Mouse (Mus musculus) lung, embryonic 16.5 days (tissue): ENCODE measurements around the gene P3h3. TPM values are rescaled to one million over a fixed set of nuclear protein-coding genes. Genes with fewer than 3 reads are reported as not detected.
A peak's percentile ranks its signal among the peaks of the same experiment; 100 is the strongest.
"Not testable (repeated sequence)": the region's sequence is repeated elsewhere in the genome, so short reads cannot be mapped to it uniquely, and the experiment has no call there.

ENCODE experiments used
- ATAC-seq: fragments of 200-750 bp; cut with Nextera tagmentation; 2 replicates; pipeline ENCODE4 v1.8.0; 2017; ENCODE audit warnings: low read depth, mild to moderate bottlenecking, moderate library complexity
- H3K27ac ChIP-seq: fragments of 300-500 bp; sonication (generic); 2 replicates; pipeline ENCODE4 v1.5.1; 2014; ENCODE audit warnings: mild to moderate bottlenecking, control low read depth, low read length
- H3K27me3 ChIP-seq: fragments of 300-500 bp; sonication (generic); 2 replicates; pipeline ENCODE4 v1.6.1; 2014; ENCODE audit warnings: low read depth, low read length, mixed read lengths; ENCODE audit not compliant: control insufficient read depth, insufficient read depth
- H3K36me3 ChIP-seq: fragments of 300-500 bp; sonication (generic); 2 replicates; pipeline ENCODE4 v1.6.1; 2014; ENCODE audit warnings: low read length; ENCODE audit not compliant: control insufficient read depth, insufficient read depth
- H3K4me1 ChIP-seq: fragments of 300-500 bp; sonication (generic); replicated peaks from 2 replicates; pipeline ENCODE4 v1.6.1; 2014; ENCODE audit warnings: low read length, mixed read lengths; ENCODE audit not compliant: control insufficient read depth, insufficient read depth
- H3K4me2 ChIP-seq: fragments of 300-500 bp; sonication (generic); 2 replicates; pipeline ENCODE4 v1.6.1; 2014; ENCODE audit warnings: low read depth, low read length, control low read depth
- H3K4me3 ChIP-seq: fragments of 300-500 bp; sonication (generic); 2 replicates; pipeline ENCODE4 v1.5.1; 2014; ENCODE audit warnings: mild to moderate bottlenecking, low read length, control low read depth
- H3K9ac ChIP-seq: fragments of 300-500 bp; sonication (generic); 2 replicates; pipeline ENCODE4 v1.6.1; 2014; ENCODE audit warnings: low read length, control low read depth
- H3K9me3 ChIP-seq: fragments of 300-500 bp; sonication (generic); 2 replicates; pipeline ENCODE4 v1.6.1; 2016; ENCODE audit warnings: low read length; ENCODE audit not compliant: control insufficient read depth
- WGBS: fragments of 180-500 bp; shearing (Covaris S2); extraction: QIAGEN DNeasy Blood & Tissue Kit; methylation state at CpG from one replicate; pipeline ENCODE4 v1.1.7; 2014; 5-methylcytosine and 5-hydroxymethylcytosine counted together
- polyA plus RNA-seq: library from polyadenylated mRNA; unstranded; fragments of >200 nt; fragmentation: Nextera tagmentation; extraction: Ambion mirVana; gene quantifications from 2 replicates; pipeline ENCODE4 v1.2.1, GENCODE M21; 2015

P3h3 gene
- polyA plus RNA-seq, 1 experiment from 2014 or later: 15.3 TPM

DNA sequence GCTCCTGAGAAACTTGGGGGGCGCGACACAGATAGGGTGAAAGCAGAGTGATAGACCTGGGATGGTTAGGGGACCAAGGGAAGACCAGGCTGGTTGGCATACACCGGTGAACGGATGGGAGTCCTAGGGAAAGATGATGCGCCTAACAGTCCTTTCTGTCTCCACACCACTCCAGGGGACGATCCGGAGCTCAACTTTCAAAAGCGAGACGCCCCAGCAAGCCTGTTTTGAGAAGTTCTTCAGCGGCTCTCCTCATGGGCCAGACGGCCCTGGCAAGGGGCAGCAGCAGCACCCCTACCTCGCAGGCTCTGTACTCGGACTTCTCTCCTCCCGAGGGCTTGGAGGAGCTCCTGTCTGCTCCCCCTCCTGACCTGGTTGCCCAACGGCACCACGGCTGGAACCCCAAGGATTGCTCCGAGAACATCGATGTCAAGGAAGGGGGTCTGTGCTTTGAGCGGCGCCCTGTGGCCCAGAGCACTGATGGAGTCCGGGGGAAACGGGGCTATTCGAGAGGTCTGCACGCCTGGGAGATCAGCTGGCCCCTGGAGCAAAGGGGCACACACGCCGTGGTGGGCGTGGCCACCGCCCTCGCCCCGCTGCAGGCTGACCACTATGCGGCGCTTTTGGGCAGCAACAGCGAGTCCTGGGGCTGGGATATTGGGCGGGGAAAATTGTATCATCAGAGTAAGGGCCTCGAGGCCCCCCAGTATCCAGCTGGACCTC is 48.3 kb downstream of the P3h3 start:
- Histone ChIP-seq H3K27ac (peak overlapping the region; percentile 96), H3K4me2 (peak overlapping the region; percentile 98), H3K27me3 (no peaks in the 10 kb centered on the region), H3K36me3 (peaks cover 12% of the 10 kb centered on the region), H3K4me1 (peaks cover 33% of the 10 kb centered on the region), H3K9me3 (no peaks in the 10 kb centered on the region), H3K9ac (peak overlapping the region; percentile 84), H3K4me3 (peak overlapping the region; percentile 77)
- ATAC-seq: peak; percentile 26
- WGBS: under 1% methylated on average over 35 of the region's 35 CpGs

DNA sequence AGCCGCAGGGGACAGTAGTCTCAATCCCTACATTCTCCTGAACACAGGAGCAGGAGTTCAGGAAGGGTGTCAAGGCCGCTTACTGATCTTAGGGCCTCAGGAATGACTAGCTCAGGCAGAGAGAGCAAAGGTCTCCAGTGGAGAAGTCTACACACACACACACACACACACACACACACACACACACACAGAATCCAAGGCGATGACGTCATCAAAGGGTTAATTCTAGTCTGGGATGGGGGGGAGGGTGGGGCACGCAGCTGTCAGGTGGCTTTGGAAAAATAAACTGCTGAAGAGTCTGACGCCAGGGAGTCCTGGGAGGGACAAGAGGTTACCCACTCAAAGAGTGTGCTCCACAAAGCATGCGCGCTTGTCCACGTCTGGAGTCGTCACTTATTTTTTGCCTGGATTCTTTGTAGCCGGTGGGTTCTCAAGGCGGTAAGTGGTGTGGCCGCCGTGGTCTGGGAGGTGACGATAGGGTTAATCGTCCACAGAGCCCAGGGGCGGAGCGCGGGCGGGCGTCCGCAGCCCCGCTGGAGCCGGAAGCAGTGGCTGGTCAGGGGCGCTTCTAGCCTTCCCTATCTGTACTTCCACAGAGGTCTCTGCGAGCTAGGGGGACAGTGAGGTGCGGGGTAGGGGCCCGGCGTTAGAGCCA is 49.1 kb downstream of the P3h3 start, which contains the start of gene Spsb2:
Gene Spsb2 (plus strand): TSS at position 304 of the 655 bp plus-strand sequence.
- H3K27me3 ChIP-seq: no peaks in the 10 kb centered on the region
- WGBS: 2% methylated on average over 29 of the region's 29 CpGs
- peak within 1 kb of the TSS; percentile 98 for H3K4me2 ChIP-seq
- peak within 1 kb of the TSS; percentile 84 for H3K9ac ChIP-seq
- peak; percentile 72 for ATAC-seq
- peak within 1 kb of the TSS; percentile 77 for H3K4me3 ChIP-seq
- H3K27ac ChIP-seq: peak within 1 kb of the TSS; percentile 96
- H3K9me3 ChIP-seq: no peaks in the 10 kb centered on the region
- peaks cover 31% of the 10 kb centered on the region for H3K4me1 ChIP-seq
- peaks cover 12% of the 10 kb centered on the region for H3K36me3 ChIP-seq

GRCm38 (mm10) chr6:124807986-124808357 is 49.6 kb downstream of the P3h3 start:
- Histone ChIP-seq H3K27me3 (no peaks in the 10 kb centered on the region), H3K9ac (peak overlapping the region; percentile 84), H3K4me3 (peak overlapping the region; percentile 77), H3K9me3 (no peaks in the 10 kb centered on the region), H3K4me2 (peak overlapping the region; percentile 98), H3K27ac (peak overlapping the region; percentile 96), H3K4me1 (peaks cover 31% of the 10 kb centered on the region), H3K36me3 (peaks cover 12% of the 10 kb centered on the region)
- ATAC-seq: no peak
- WGBS: 59% methylated on average over 6 of the region's 6 CpGs

- Histone ChIP-seq H3K4me1 (peaks cover 25% of the 10 kb centered on the region), H3K9ac (no peak overlapping the region), H3K27me3 (no peaks in the 10 kb centered on the region), H3K36me3 (peaks cover 12% of the 10 kb centered on the region), H3K9me3 (no peaks in the 10 kb centered on the region), H3K4me3 (no peak overlapping the region), H3K4me2 (no peak overlapping the region), H3K27ac (no peak overlapping the region)
- 83% methylated on average over 4 of the region's 4 CpGs for WGBS
- ATAC-seq: no peak
Measured at GRCm38 (mm10) chr6:124807366-124807765, 50.2 kb downstream of the P3h3 start.

- Histone ChIP-seq H3K27me3 (no peaks in the 10 kb centered on the region), H3K9ac (peak overlapping the region; percentile 30; the same call in 1 of the 2 replicates), H3K4me2 (peak overlapping the region; percentile 72), H3K9me3 (no peaks in the 10 kb centered on the region), H3K27ac (peak overlapping the region; percentile 92), H3K4me3 (peak overlapping the region; percentile 60), H3K36me3 (peaks cover 7% of the 10 kb centered on the region), H3K4me1 (peaks cover 19% of the 10 kb centered on the region)
- WGBS: 78% methylated on average over 7 of the region's 7 CpGs
- no peak for ATAC-seq
Measured at GRCm38 (mm10) chr6:124806446-124807140, 51.0 kb downstream of the P3h3 start.

GRCm38 (mm10) chr6:124805341-124806321 is 51.9 kb downstream of the P3h3 start:
- 2% methylated on average over 34 of the region's 34 CpGs for WGBS
- peak; percentile 82 for ATAC-seq
- H3K27me3 ChIP-seq: no peaks in the 10 kb centered on the region
- H3K9ac ChIP-seq: peak overlapping the region; percentile 69
- H3K36me3 ChIP-seq: peaks cover 4% of the 10 kb centered on the region; the same call in 1 of the 2 replicates
- no peaks in the 10 kb centered on the region for H3K9me3 ChIP-seq
- peaks cover 19% of the 10 kb centered on the region for H3K4me1 ChIP-seq
- peak overlapping the region; percentile 92 for H3K27ac ChIP-seq
- peak overlapping the region; percentile 60 for H3K4me3 ChIP-seq
- H3K4me2 ChIP-seq: peak overlapping the region; percentile 72

GRCm38 (mm10) chr6:124804341-124804740 is 53.2 kb downstream of the P3h3 start:
- peaks cover 11% of the 10 kb centered on the region for H3K4me1 ChIP-seq
- H3K27ac ChIP-seq: no peak overlapping the region
- H3K4me3 ChIP-seq: no peak overlapping the region
- 85% methylated on average over 3 of the region's 3 CpGs for WGBS
- H3K9ac ChIP-seq: no peak overlapping the region
- ATAC-seq: no peak
- H3K4me2 ChIP-seq: no peak overlapping the region
- no peaks in the 10 kb centered on the region for H3K9me3 ChIP-seq
- no peaks in the 10 kb centered on the region for H3K36me3 ChIP-seq
- no peaks in the 10 kb centered on the region for H3K27me3 ChIP-seq

- H3K27ac ChIP-seq, ATAC-seq, H3K9ac ChIP-seq, H3K36me3 ChIP-seq, H3K27me3 ChIP-seq, H3K9me3 ChIP-seq, H3K4me2 ChIP-seq, H3K4me3 ChIP-seq: not testable (repeated sequence)
- 94% methylated on average over 4 of the region's 4 CpGs for WGBS
- peaks cover 11% of the 10 kb centered on the region for H3K4me1 ChIP-seq
Measured at GRCm38 (mm10) chr6:124803691-124804090, 53.9 kb downstream of the P3h3 start.
